Mouse (Mus musculus): Measurements from ENCODE around the gene Cenpi. TPM values are rescaled to one million over a fixed set of nuclear protein-coding genes. Genes with fewer than 3 reads are reported as not detected.

Cenpi gene
- total RNA-seq, 2 experiments from 2014 or later, result 0.16 to 0.47 TPM

DNA sequence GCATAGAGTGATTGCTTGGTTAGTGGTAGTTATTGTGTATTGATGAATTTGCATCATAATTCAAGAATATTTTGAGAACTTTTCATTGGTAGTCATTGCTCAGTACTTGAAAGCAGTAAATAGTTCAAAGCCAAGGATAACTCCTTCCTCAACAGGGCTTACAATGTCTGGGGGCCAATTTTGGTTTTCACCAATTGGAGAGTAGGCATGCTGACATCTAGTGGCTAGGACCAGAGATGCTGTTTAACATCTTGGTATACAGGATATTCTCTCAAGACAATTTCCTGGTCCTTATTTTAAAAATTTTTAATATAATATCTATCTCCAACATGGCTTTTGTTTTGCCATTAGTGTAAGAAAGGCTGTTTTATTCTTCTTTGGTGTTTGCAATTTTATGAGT lies 46.0 kb downstream of the Cenpi start:
- intact Hi-C loops (cut with DNase I), result loop anchor here (10.0 kb wide), 2 partner anchors 219 to 409 kb away; no protein-coding TSS in a partner anchor
- no peak for DNase-seq

DNA sequence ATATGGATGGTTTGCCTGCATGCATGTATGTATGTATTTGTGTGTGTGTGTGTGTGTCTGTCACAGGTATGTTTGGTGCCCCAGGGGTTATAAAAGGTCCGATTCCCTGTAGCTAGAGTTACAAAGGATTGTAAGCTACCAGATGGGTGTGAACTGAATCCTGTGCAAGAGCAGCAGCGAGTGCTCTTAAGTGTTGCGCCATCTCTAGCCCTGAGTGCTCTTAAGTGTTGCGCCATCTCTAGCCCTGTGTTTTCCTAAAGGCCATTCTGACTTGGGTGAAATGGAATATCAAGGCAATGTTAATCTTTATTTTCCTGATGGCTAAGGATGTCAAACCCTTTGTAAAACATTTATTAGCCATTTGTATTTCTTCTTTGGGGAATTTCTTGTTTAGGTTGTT lies 51.5 kb downstream of the Cenpi start:
- no peak for DNase-seq
- intact Hi-C loops (cut with DNase I), result loop anchor here (10.0 kb wide), 2 partner anchors 225 to 415 kb away; no protein-coding TSS in a partner anchor

DNA sequence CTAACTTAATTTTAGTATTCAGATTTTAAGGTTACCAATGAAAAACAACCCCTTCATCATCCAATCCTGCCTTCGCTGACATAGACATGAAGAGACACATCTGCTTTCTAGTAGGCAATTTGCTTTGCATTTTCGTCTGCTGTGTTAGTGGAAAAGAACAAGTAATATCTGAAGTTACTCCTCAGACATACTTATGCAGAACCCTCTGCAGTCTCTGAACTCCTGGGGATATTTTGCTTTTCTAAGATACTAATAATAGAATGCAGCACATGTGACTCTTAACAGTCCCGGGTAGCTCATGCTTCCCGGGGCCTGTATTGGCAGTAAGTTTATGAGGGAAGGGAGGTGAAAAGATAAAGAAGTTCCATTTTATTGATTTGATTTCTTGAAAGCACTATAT lies 54.3 kb downstream of the Cenpi start:
- DNase-seq, result no peak
- intact Hi-C loops (cut with DNase I), result no loop called here

DNA sequence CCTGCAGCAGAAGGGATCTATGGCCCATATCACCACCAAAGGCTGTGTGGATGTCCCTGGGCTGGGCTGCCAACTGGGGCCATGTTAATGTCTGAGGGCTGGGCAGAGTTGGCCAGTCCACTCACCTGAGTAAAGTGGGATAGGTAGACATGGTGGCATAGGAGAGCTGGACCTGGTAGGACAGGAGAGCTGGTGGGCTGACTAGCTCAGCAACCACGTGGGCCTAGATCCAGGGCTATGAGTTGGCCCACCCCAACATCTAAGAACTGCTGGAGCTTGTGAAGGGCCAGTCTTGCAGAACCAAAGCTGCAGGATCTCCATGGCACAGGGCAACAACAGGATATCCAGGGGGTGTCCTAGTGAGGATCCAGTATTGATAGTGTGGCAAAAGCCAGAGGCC lies 57.5 kb downstream of the Cenpi start:
- intact Hi-C loops (cut with DNase I), result no loop called here
- no peak for DNase-seq

DNA sequence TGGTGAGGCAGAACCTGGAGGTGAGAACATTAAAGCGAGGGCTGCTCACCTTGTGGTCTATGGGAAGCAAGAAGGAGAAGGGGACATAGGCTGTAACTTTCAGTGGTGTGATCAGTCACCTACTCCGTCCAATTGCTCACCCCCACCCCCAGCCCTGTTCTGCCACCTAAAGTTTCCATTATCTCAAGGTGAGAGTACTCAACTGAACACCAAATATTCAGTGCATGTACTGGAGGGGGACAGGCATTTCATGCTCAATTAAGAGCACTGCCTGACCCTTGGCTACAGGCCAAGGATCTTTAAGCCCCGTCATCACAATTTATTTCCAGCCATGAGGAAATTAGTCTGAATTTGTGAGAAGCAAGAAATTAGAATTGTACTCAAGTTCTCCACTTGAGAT lies 58.7 kb downstream of the Cenpi start:
- intact Hi-C loops (cut with DNase I), result no loop called here
- DNase-seq, result no peak

DNA sequence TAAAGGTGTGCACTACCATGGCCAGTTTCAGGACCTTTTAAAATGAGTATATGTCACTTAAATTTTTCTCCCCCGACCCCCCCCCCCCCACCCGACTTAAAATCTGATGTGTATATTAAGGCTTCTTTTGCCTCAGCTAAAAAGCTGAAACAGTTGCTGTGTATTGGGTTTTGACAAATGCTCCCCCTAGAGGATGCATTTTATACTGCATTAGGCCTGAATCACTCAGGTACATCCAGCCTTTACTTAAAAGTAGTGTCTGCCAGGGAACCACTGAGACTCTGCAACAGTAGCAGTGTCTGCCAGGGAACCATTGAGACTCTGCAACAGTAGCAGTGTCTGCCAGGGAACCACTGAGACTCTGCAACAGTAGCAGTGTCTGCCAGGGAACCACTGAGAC lies 63.4 kb downstream of the Cenpi start:
- no peak for DNase-seq
- intact Hi-C loops (cut with DNase I), result no loop called here

DNA sequence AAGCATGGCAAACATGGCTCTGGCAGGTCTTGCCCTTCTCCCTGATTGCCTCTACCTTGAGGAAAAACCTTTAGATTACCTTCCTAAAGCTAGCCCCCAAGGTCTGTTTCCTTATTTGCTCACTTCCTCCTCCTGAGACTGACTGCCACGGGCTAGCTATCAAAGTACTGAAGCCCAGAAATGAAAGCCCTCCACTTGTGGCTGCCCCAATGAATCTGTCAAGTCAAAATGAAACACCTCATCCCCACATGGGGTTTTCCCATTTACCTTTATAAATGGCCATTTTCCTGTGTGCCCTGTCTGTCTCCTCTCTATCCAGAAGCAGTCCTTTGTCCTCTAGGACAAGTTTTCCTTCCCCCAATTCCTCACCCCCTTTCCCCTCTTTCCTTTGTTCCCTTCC lies 66.3 kb downstream of the Cenpi start:
- no peak for DNase-seq
- intact Hi-C loops (cut with DNase I), result no loop called here

DNA sequence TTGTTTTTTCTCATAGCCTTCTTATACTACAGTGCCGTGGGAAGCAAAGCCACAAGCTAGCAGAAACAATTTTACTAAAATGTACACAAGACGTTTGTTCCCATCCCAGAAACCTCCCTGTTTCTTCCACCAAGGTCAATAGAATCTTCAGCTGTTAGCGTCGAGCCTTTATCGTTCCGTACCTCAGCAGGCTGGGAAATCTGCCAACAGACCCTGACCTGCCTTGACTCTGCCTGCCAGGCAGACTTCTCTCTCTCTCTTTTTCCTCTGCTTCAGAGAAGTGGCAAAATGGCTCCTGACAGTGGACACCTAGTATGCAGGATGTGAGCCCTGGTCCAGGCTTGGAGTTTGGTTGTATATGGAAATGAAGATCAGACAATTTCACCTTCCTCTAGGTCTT lies 77.0 kb downstream of the Cenpi start:
- intact Hi-C loops (cut with DNase I), result no loop called here
- DNase-seq, result no peak

DNA sequence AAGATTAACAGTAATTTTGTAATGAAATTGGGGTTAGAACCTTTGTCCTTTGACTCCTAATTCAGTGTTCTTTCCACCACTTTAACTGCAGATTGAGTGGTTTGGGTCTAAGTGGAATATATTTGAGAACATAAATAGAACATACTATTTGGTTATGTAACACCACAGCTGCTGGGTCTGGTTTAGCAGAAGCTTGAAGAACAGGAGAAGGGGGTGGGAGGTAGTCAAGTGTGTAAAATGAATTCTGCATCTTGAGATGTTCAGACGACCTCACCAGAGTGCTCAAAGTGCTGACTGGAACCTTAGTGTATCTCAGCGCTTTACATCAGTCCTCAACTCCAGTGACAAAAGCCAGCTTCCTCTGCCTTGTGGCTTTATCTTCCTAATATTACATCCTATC lies 91.1 kb downstream of the Cenpi start:
- intact Hi-C loops (cut with DNase I), result no loop called here
- no peak for DNase-seq

DNA sequence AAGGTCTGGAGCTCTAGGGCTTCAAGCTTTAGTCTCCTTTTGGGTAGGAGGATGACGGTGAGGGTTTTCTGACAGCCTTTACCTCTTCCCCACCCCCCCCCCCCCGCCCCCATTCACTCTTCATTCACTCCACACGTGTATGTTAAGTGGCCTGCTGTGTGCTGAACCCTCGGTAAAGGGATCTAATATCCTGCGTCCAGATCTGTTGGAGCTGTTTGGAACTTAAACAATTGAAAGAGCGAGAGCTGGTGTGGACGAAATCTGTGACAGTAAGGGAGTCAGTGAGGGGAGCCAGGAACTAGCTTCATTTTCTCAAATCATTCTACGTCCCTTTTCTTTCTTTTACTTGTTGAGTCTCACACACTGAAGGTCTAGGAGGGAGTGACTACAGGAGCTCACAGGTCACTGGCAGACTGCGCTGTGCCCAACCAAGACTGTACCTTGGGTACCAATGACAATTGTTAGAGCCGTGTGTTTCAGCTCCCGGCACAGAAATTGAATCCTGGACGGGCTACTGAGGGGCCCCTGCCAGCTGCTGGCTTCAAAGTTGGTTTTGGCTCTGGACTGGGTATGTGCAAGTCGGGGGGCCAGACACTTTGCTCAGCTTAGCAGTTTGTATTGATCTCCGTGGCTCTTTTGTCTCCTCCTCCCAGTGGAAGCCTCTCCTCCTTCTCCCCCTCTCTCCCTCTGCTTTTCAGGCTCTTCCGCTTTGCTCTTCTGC lies 96.1 kb downstream of the Cenpi start, which contains the start of gene Drp2:
TSS of gene Drp2 (plus strand) at position 689 of the 721 bp plus-strand sequence.
- intact Hi-C loops (cut with DNase I), result no loop called here
- peak in 1 of 2 experiments; percentile 1 for DNase-seq

DNA sequence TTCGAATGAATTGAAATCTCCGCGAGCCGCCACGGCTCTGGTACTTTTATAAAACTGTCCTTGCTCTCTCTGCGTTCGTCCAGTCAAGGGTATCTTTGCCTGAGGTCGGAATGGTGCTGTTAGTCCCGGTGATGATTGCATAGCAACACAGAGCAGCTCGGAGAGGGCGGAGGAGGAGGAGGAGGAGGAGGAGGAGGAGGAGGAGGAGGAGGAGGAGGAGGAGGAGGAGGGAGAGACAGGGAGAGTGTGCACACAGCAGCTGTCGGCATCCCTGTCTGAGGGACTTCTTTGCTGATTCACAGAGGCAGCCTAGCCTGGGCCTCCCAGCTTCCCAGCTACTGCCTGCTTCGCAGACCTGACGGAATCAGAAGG lies 96.7 kb downstream of the Cenpi start:
- intact Hi-C loops (cut with DNase I), result no loop called here
- no peak for DNase-seq

DNA sequence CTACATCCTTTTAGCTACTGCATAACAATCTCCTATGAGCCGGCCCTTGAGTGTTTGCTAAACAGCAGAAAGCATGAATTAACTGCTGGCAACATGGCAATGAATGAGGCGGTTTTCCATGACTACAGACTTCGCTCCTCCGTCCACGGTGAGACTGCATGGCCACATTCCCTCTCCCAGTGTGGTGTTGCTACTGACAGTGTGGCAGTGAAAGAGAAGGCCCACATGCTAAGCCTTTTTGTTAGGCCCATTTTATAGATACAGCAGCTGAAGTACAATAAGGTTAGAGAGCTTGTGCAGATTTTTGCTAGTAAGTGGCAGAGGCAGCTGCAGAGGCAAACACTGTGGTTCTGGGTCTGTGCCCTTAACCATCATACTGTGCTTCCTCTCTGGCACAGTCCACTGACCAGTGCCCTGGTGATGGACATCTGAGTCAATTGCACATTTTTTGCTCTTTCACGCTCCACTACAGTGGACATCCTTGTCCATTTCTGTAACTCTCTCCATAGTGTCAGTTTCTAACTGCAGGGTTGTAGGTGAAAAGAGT lies 101.5 kb downstream of the Cenpi start:
- intact Hi-C loops (cut with DNase I), result no loop called here
- no peak for DNase-seq

DNA sequence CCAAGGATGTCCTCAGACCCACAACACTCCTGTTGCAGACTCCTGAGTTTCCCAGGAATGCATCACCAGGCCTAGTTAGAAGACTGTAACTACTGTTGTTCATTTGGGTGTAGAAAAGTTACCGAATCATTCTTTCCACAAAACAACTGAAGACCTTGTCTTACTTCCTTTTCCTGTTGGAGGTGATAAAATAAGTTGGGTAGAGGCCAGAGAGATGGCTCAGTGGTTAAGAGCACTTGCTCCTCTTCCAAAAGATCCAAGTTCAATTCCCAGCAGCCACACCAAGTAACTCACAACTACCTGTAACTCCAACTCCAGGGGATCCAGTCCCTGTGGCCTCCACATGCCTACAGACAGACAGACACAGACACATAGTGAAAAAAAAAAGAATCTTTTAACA lies 104.2 kb downstream of the Cenpi start:
- intact Hi-C loops (cut with DNase I), result no loop called here
- DNase-seq, result no peak

Other genes starting within 250 kb of the Cenpi start
- gene Cstf2, start 248.9 kb upstream of the Cenpi start, total RNA-seq (2021), result 10 to 100 TPM; 11.8 to 11.9 TPM
- gene Xkrx, start 146.0 kb upstream of the Cenpi start, total RNA-seq (2021), result 1 to 10 TPM in 1 of 2 experiments, under 1 TPM in 1; 0.62 to 1.2 TPM
- gene Arl13a, start 120.6 kb upstream of the Cenpi start, total RNA-seq (2021), result not detected
- gene Nox1, start 86.1 kb upstream of the Cenpi start, total RNA-seq (2021), result under 1 TPM in 1 of 2 experiments, not detected in 1; 0.42 TPM
- gene Trmt2b, start 31.1 kb upstream of the Cenpi start, total RNA-seq (2021), result 10 to 100 TPM; 39.7 to 56.7 TPM
- 1 to 10 TPM; 4.8 to 5.2 TPM for gene Tmem35a, start 12.9 kb upstream of the Cenpi start, total RNA-seq (2021)
- gene Drp2, start 96.5 kb downstream of the Cenpi start, total RNA-seq (2021), result under 1 TPM; 0.22 to 0.27 TPM
- not detected for gene Taf7l, start 168.4 kb downstream of the Cenpi start, total RNA-seq (2021)
- gene Timm8a1, start 233.8 kb downstream of the Cenpi start, total RNA-seq (2021), result 10 to 100 TPM; 20.7 to 20.8 TPM